Mouse (Mus musculus): ENCODE measurements around the gene Pik3r1.

- TF ChIP-seq CTCF (IDR thresholded peaks at IDR 0.05; ENCODE audit: low read depth) = no peak
- TF ChIP-seq EP300 (IDR thresholded peaks at IDR 0.05; ENCODE audit: low read depth) = no peak
Measured at GRCm38 (mm10) chr13:101744053-101744452, 24.0 kb downstream of the Pik3r1 start.

All from liver, postnatal 0 days (tissue).